8 mouse cellular contexts compared by ENCODE assay signal in genomic region chr1:140245876-140246597, GRCm38 (mm10). TPM values are rescaled to one million over a fixed set of nuclear protein-coding genes. Genes with fewer than 3 reads are reported as not detected.
DNase-seq lines count a peak whose midpoint lies in the region; ATAC-seq and TF ChIP-seq lines count a peak whose summit lies in the region.

Gene Kcnt2 (plus strand): TSS chr1:140246158.

- TF ChIP-seq EP300 in heart, postnatal 0 days (IDR thresholded peaks at IDR 0.05; ENCODE audit: low read depth) = no peak

- no peak within 1 kb of the TSS for H3K27ac ChIP-seq in forebrain, embryonic 14.5 days (ENCODE audit: low read depth, low read length)
- H3K27ac ChIP-seq in heart, postnatal 0 days (ENCODE audit: low read depth) = no peak within 1 kb of the TSS
- H3K27ac ChIP-seq in layer of hippocampus, adult 2 months = peak within 1 kb of the TSS; percentile 91
- H3K27ac ChIP-seq in liver, embryonic 16.5 days (ENCODE audit: low read length) = no peak within 1 kb of the TSS

- H3K9ac ChIP-seq in forebrain, embryonic 14.5 days (ENCODE audit: low read length) = peak within 1 kb of the TSS; percentile 68
- 0 out of 2 replicates have a peak within 1 kb of the TSS, but pooled peaks have one; percentile 30 for H3K9ac ChIP-seq in heart, postnatal 0 days (replicated peaks; ENCODE audit: low read depth, low read length)
- no peak within 1 kb of the TSS for H3K9ac ChIP-seq in liver, embryonic 16.5 days (ENCODE audit: low read depth, low read length)

- peaks cover 6% of the 10 kb centered on the region; the same call in 1 of the 2 replicates for H3K4me1 ChIP-seq in forebrain, embryonic 14.5 days (ENCODE audit: control insufficient read depth, insufficient read depth, low read length)
- 0 out of 2 replicates have a peak, but pooled peaks cover 8% of the 10 kb centered on the region for H3K4me1 ChIP-seq in heart, postnatal 0 days (ENCODE audit: control insufficient read depth, insufficient read depth)
- H3K4me1 ChIP-seq in liver, embryonic 16.5 days (ENCODE audit: control insufficient read depth, low read depth, low read length) = no peaks in the 10 kb centered on the region

- ATAC-seq in forebrain, embryonic 14.5 days = peak; percentile 75
- ATAC-seq in heart, postnatal 0 days (ENCODE audit: insufficient read depth, low read depth) = no peak
- peak; percentile 11; the same call in 1 of the 2 replicates for ATAC-seq in liver, embryonic 16.5 days (ENCODE audit: low read depth)

- WGBS in forebrain, embryonic 14.5 days = 1% methylated on average over 21 of the region's 21 CpGs
- 2% methylated on average over 21 of the region's 21 CpGs for WGBS in heart, postnatal 0 days
- under 1% methylated on average over 21 of the region's 21 CpGs for WGBS in liver, embryonic 16.5 days (ENCODE audit: insufficient replicate concordance)

- H3K9me3 ChIP-seq in forebrain, embryonic 14.5 days (replicated peaks; ENCODE audit: control insufficient read depth, low read length) = no peaks in the 10 kb centered on the region
- H3K9me3 ChIP-seq in heart, postnatal 0 days (replicated peaks; ENCODE audit: control insufficient read depth, low read length) = no peaks in the 10 kb centered on the region
- no peaks in the 10 kb centered on the region for H3K9me3 ChIP-seq in liver, embryonic 16.5 days (replicated peaks; ENCODE audit: control insufficient read depth, low read length)

- TF ChIP-seq CTCF in heart, postnatal 0 days (IDR thresholded peaks at IDR 0.05; ENCODE audit: low read depth) = no peak
- no peak for TF ChIP-seq CTCF in layer of hippocampus, adult 2 months (conservative IDR thresholded peaks at IDR 0.05)

- H3K4me3 ChIP-seq in forebrain, embryonic 14.5 days (ENCODE audit: low read depth, low read length) = peak within 1 kb of the TSS; percentile 52
- H3K4me3 ChIP-seq in heart, postnatal 0 days (ENCODE audit: low read depth, low read length) = peak within 1 kb of the TSS; percentile 44
- H3K4me3 ChIP-seq in layer of hippocampus, adult 2 months = peak within 1 kb of the TSS; percentile 71
- peak within 1 kb of the TSS; percentile 40 for H3K4me3 ChIP-seq in liver, embryonic 16.5 days (ENCODE audit: low read depth, low read length)

- H3K27me3 ChIP-seq in forebrain, embryonic 14.5 days (replicated peaks; ENCODE audit: control insufficient read depth, insufficient read depth, low read length) = no peaks in the 10 kb centered on the region
- no peaks in the 10 kb centered on the region for H3K27me3 ChIP-seq in heart, postnatal 0 days (ENCODE audit: control insufficient read depth, insufficient read depth, low read length)
- H3K27me3 ChIP-seq in liver, embryonic 16.5 days (ENCODE audit: control insufficient read depth, insufficient read depth, low read depth, low read length) = no peaks in the 10 kb centered on the region

- no peaks in the 10 kb centered on the region for H3K36me3 ChIP-seq in forebrain, embryonic 14.5 days (ENCODE audit: control insufficient read depth, insufficient read depth, low read length)
- no peaks in the 10 kb centered on the region for H3K36me3 ChIP-seq in heart, postnatal 0 days (replicated peaks; ENCODE audit: control insufficient read depth, insufficient read depth, low read length)
- no peaks in the 10 kb centered on the region for H3K36me3 ChIP-seq in liver, embryonic 16.5 days (ENCODE audit: control insufficient read depth, insufficient read depth)

- peak; percentile 5 to 32 for DNase-seq in cerebellum, postnatal 25 days
- no peak for DNase-seq in cerebellum, adult 9-11 months
- DNase-seq in forebrain, embryonic 14.5 days (ENCODE audit: low spot score) = peak; percentile 37
- no peak for DNase-seq in heart, postnatal 0 days (ENCODE audit: low spot score)
- DNase-seq in layer of hippocampus, adult 2 months (ENCODE audit: low spot score in 2 of 2) = peak; percentile 29 to 57
- peak; percentile 53 for DNase-seq in right cerebral cortex, postnatal 14 days
- DNase-seq in embryo, embryonic 10 days (ENCODE audit: low spot score) = no peak

- peak within 1 kb of the TSS; percentile 83 for H3K4me2 ChIP-seq in forebrain, embryonic 14.5 days (ENCODE audit: low read length)
- peak within 1 kb of the TSS; percentile 73 for H3K4me2 ChIP-seq in heart, postnatal 0 days (ENCODE audit: low read depth, low read length)
- H3K4me2 ChIP-seq in liver, embryonic 16.5 days (ENCODE audit: low read depth, low read length) = peak within 1 kb of the TSS; percentile 52

RNA-seq across cellular contexts. Expression of gene Kcnt2, which starts in this region (rescaled TPM):
- polyA plus RNA-seq in forebrain, embryonic 14.5 days (2014; fragmentation: Nextera tagmentation; extraction: Ambion mirVana) = 1.9 and 2.7 TPM in 2 replicates
- 0.38 and 1.4 TPM in 2 replicates for total RNA-seq in heart, postnatal 0 days (2014; rRNA removed; ENCODE audit: low replicate concordance)
- polyA plus RNA-seq in heart, postnatal 0 days (2015; fragmentation: Nextera tagmentation; extraction: Ambion mirVana) = 0.42 and 0.59 TPM in 2 replicates
- 10 to 100 TPM; 41.5 to 42.3 TPM for total RNA-seq in layer of hippocampus, adult 2 months (2021)
- 0.07 and 0.12 TPM in 2 replicates for polyA plus RNA-seq in liver, embryonic 16.5 days (2015; fragmentation: Nextera tagmentation; extraction: Ambion mirVana)

Comparison
In these comparisons a context has a peak if more than half of its experiments do, and no peak if none do; other contexts are left out.
1. RNA of gene Kcnt2 (total RNA-seq): 41.5 to 42.3 TPM in layer of hippocampus, adult 2 months; 0.38 to 1.4 TPM in heart, postnatal 0 days; every median in the first group is over 10 times any median in the second.
2. DNase-seq: peak in cerebellum, postnatal 25 days (2 of 2), forebrain, embryonic 14.5 days (single experiment), layer of hippocampus, adult 2 months (2 of 2) and right cerebral cortex, postnatal 14 days (single experiment); none in cerebellum, adult 9-11 months (single experiment), heart, postnatal 0 days (single experiment) and embryo, embryonic 10 days (single experiment).
3. Peak in ATAC-seq, H3K4me3 ChIP-seq and H3K4me2 ChIP-seq in liver, embryonic 16.5 days; RNA of the gene not detected or under 1 TPM.
4. Peak in every context shown above with its lines, with median percentiles within 50 percentile points of each other: H3K4me2 ChIP-seq and H3K4me3 ChIP-seq.